Mouse (Mus musculus): ENCODE measurements around the gene Mapk3. TPM values are rescaled to one million over a fixed set of nuclear protein-coding genes. Genes with fewer than 3 reads are reported as not detected.

Mapk3 gene
- total and polyA plus RNA-seq, 2 experiments from 2014 or later: 107 to 132 TPM

- Histone ChIP-seq H3K27me3 (ENCODE audit: insufficient read depth, low read length) (no peaks in the 10 kb centered on the region), H3K4me2 (ENCODE audit: low read depth, low read length) (no peak overlapping the region), H3K36me3 (ENCODE audit: insufficient read depth, low read length) (no peaks in the 10 kb centered on the region), H3K27ac (no peak overlapping the region), H3K4me1 (ENCODE audit: insufficient read depth, low read length) (peaks cover 24% of the 10 kb centered on the region), H3K9ac (replicated peaks; ENCODE audit: low read length) (no peak overlapping the region), H3K4me3 (ENCODE audit: low read length) (no peak overlapping the region), H3K9me3 (ENCODE audit: low read length) (no peaks in the 10 kb centered on the region)
- no peak for TF ChIP-seq CTCF (IDR thresholded peaks at IDR 0.05; ENCODE audit: low read depth)
- WGBS: 63% methylated on average over 7 of the region's 7 CpGs
- DNase-seq (ENCODE audit: low spot score): no peak
- ATAC-seq: no peak
Measured at GRCm38 (mm10) chr7:126758539-126758938, 862 bp upstream of the Mapk3 start.

- ATAC-seq (peak; percentile 41), DNase-seq (ENCODE audit: low spot score) (no peak)
- Histone ChIP-seq H3K27me3 (ENCODE audit: insufficient read depth, low read length) (no peaks in the 10 kb centered on the region), H3K9me3 (ENCODE audit: low read length) (no peaks in the 10 kb centered on the region), H3K4me2 (ENCODE audit: low read depth, low read length) (peak overlapping the region; percentile 98), H3K36me3 (ENCODE audit: insufficient read depth, low read length) (peaks cover 11% of the 10 kb centered on the region), H3K9ac (replicated peaks; ENCODE audit: low read length) (peak overlapping the region; percentile 80), H3K4me3 (ENCODE audit: low read length) (peak overlapping the region; percentile 73), H3K27ac (peak overlapping the region; percentile 89), H3K4me1 (ENCODE audit: insufficient read depth, low read length) (peaks cover 24% of the 10 kb centered on the region)
- TF ChIP-seq CTCF (IDR thresholded peaks at IDR 0.05; ENCODE audit: low read depth): no peak
- WGBS: 1% methylated on average over 23 of the region's 24 CpGs
Measured at GRCm38 (mm10) chr7:126759672-126760390, 430 bp downstream of the Mapk3 start.

GRCm38 (mm10) chr7:126760391-126760802, 996 bp downstream of the Mapk3 start:
- H3K36me3 ChIP-seq (ENCODE audit: insufficient read depth, low read length): peaks cover 16% of the 10 kb centered on the region
- 10% methylated on average over 3 of the region's 3 CpGs for WGBS
- H3K4me3 ChIP-seq (ENCODE audit: low read length): peak overlapping the region; percentile 73
- DNase-seq (ENCODE audit: low spot score) (peak; percentile 77), ATAC-seq (peak; percentile 61)
- peak overlapping the region; percentile 89 for H3K27ac ChIP-seq
- peak overlapping the region; percentile 98 for H3K4me2 ChIP-seq (ENCODE audit: low read depth, low read length)
- TF ChIP-seq CTCF (IDR thresholded peaks at IDR 0.05; ENCODE audit: low read depth): no peak
- H3K9me3 ChIP-seq (ENCODE audit: low read length): no peaks in the 10 kb centered on the region
- H3K4me1 ChIP-seq (ENCODE audit: insufficient read depth, low read length): peaks cover 24% of the 10 kb centered on the region
- H3K9ac ChIP-seq (replicated peaks; ENCODE audit: low read length): peak overlapping the region; percentile 80
- no peaks in the 10 kb centered on the region for H3K27me3 ChIP-seq (ENCODE audit: insufficient read depth, low read length)

- Histone ChIP-seq H3K4me3 (ENCODE audit: low read length) (0 out of 2 replicates have a peak overlapping the region, but pooled peaks have one; percentile 73), H3K4me2 (ENCODE audit: low read depth, low read length) (peak overlapping the region; percentile 98), H3K4me1 (ENCODE audit: insufficient read depth, low read length) (peaks cover 24% of the 10 kb centered on the region), H3K36me3 (ENCODE audit: insufficient read depth, low read length) (peaks cover 22% of the 10 kb centered on the region), H3K9me3 (ENCODE audit: low read length) (no peaks in the 10 kb centered on the region), H3K27me3 (ENCODE audit: insufficient read depth, low read length) (no peaks in the 10 kb centered on the region), H3K27ac (peak overlapping the region; percentile 89), H3K9ac (replicated peaks; ENCODE audit: low read length) (no peak overlapping the region)
- ATAC-seq (no peak), DNase-seq (ENCODE audit: low spot score) (no peak)
- WGBS: 56% methylated on average over 4 of the region's 4 CpGs
- TF ChIP-seq CTCF (IDR thresholded peaks at IDR 0.05; ENCODE audit: low read depth): no peak
Measured at GRCm38 (mm10) chr7:126760956-126761355, 1.6 kb downstream of the Mapk3 start.

- Histone ChIP-seq H3K9ac (replicated peaks; ENCODE audit: low read length) (no peak overlapping the region), H3K4me3 (ENCODE audit: low read length) (no peak overlapping the region), H3K27ac (peak overlapping the region; percentile 89; the same call in 1 of the 2 replicates), H3K27me3 (ENCODE audit: insufficient read depth, low read length) (no peaks in the 10 kb centered on the region), H3K4me2 (ENCODE audit: low read depth, low read length) (peak overlapping the region; percentile 98; the same call in 1 of the 2 replicates), H3K4me1 (ENCODE audit: insufficient read depth, low read length) (peaks cover 24% of the 10 kb centered on the region), H3K9me3 (ENCODE audit: low read length) (no peaks in the 10 kb centered on the region), H3K36me3 (ENCODE audit: insufficient read depth, low read length) (peaks cover 28% of the 10 kb centered on the region)
- TF ChIP-seq CTCF (IDR thresholded peaks at IDR 0.05; ENCODE audit: low read depth): no peak
- DNase-seq (ENCODE audit: low spot score) (no peak), ATAC-seq (no peak)
- 71% methylated on average over 6 of the region's 6 CpGs for WGBS
Measured at GRCm38 (mm10) chr7:126761529-126762067, 2.2 kb downstream of the Mapk3 start.

DNA sequence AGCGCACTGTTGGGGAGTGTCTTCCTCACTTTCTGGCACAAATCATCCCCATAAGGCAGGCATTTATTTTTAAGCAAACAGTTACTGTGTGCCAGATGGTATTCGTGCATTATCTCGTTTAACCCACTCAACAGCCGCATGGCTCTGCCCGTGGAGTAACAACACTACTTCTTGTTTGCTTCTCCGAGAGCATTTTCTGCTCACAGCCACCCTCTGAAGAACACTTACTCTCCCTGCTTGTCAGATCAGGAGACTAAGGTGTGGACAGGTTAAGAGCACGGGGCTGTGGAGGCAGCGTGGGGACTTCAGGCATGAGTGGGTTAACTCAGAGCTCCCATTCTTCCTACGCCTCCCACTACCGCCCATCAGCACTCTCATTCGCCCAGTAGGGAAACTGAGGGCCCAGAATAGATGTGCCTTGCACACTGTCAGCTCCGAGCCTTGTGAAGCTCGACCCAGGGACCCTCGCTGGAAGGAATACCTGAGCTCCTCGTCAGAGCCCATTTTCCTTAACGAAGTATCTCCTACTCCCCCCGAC, 3.1 kb downstream of the Mapk3 start:
- ATAC-seq: no peak
- H3K27ac ChIP-seq: peak overlapping the region; percentile 22; the same call in 1 of the 2 replicates
- no peaks in the 10 kb centered on the region for H3K27me3 ChIP-seq (ENCODE audit: insufficient read depth, low read length)
- 0 out of 2 replicates have a peak overlapping the region, but pooled peaks have one; percentile 25 for H3K9ac ChIP-seq (replicated peaks; ENCODE audit: low read length)
- peaks cover 24% of the 10 kb centered on the region for H3K4me1 ChIP-seq (ENCODE audit: insufficient read depth, low read length)
- peak overlapping the region; percentile 36 for H3K4me2 ChIP-seq (ENCODE audit: low read depth, low read length)
- WGBS: 52% methylated on average over 17 of the region's 17 CpGs
- TF ChIP-seq CTCF (IDR thresholded peaks at IDR 0.05; ENCODE audit: low read depth): no peak
- peaks cover 34% of the 10 kb centered on the region for H3K36me3 ChIP-seq (ENCODE audit: insufficient read depth, low read length)
- no peak overlapping the region for H3K4me3 ChIP-seq (ENCODE audit: low read length)
- no peaks in the 10 kb centered on the region for H3K9me3 ChIP-seq (ENCODE audit: low read length)
- DNase-seq (ENCODE audit: low spot score): no peak
